Mouse (Mus musculus) midbrain, embryonic 16.5 days (tissue): ENCODE data around the gene Arhgef3. TPM values are rescaled to one million over a fixed set of nuclear protein-coding genes. Genes with fewer than 3 reads are reported as not detected.

Experiments used
- ATAC-seq: fragments of 200-750 bp; cut with Nextera tagmentation; 2 replicates; pipeline ENCODE4 v1.8.0; 2017; ENCODE audit warnings: moderate TSS enrichment
- H3K27ac ChIP-seq: fragments of 300-500 bp; sonication (generic); 2 replicates; pipeline ENCODE4 v1.5.1; 2014; ENCODE audit warnings: mild to moderate bottlenecking, low read length, mixed read lengths
- H3K27me3 ChIP-seq: fragments of 300-500 bp; sonication (generic); 2 replicates; pipeline ENCODE4 v1.6.1; 2014; ENCODE audit warnings: low read depth, low read length, mixed read lengths; ENCODE audit not compliant: control insufficient read depth, insufficient read depth
- H3K36me3 ChIP-seq: fragments of 300-500 bp; sonication (generic); 2 replicates; pipeline ENCODE4 v1.6.1; 2014; ENCODE audit warnings: mild to moderate bottlenecking, low read length, moderate library complexity, mixed read lengths; ENCODE audit not compliant: control insufficient read depth, insufficient read depth
- H3K4me1 ChIP-seq: fragments of 300-500 bp; sonication (generic); 2 replicates; pipeline ENCODE4 v1.6.1; 2014; ENCODE audit warnings: mild to moderate bottlenecking, low read length, mixed read lengths; ENCODE audit not compliant: control insufficient read depth, insufficient read depth
- H3K4me2 ChIP-seq: fragments of 300-500 bp; sonication (generic); 2 replicates; pipeline ENCODE4 v1.6.1; 2014; ENCODE audit warnings: mild to moderate bottlenecking, low read length, mixed read lengths
- H3K4me3 ChIP-seq: fragments of 300-500 bp; sonication (generic); 2 replicates; pipeline ENCODE4 v1.5.1; 2014; ENCODE audit warnings: low read depth, mild to moderate bottlenecking, low read length, moderate library complexity, mixed read lengths
- H3K9ac ChIP-seq: fragments of 300-500 bp; sonication (generic); 2 replicates; pipeline ENCODE4 v1.6.1; 2014; ENCODE audit warnings: low read depth, low read length, mixed read lengths
- H3K9me3 ChIP-seq: fragments of 300-500 bp; sonication (generic); replicated peaks from 2 replicates; pipeline ENCODE4 v1.6.1; 2014; ENCODE audit warnings: mild to moderate bottlenecking, low read length, mixed read lengths; ENCODE audit not compliant: control insufficient read depth, poor library complexity, severe bottlenecking
- WGBS: fragments of 180-500 bp; shearing (Covaris S2); extraction: QIAGEN DNeasy Blood & Tissue Kit; methylation state at CpG from one replicate; pipeline ENCODE4 v1.1.7; 2014; 5-methylcytosine and 5-hydroxymethylcytosine counted together
- polyA plus RNA-seq: library from polyadenylated mRNA; unstranded; fragments of >200 nt; fragmentation: Nextera tagmentation; extraction: Ambion mirVana; gene quantifications from 2 replicates; pipeline ENCODE4 v1.2.1, GENCODE M21; 2015

Arhgef3 gene
- polyA plus RNA-seq, 1 experiment from 2014 or later: 10.8 TPM

DNA sequence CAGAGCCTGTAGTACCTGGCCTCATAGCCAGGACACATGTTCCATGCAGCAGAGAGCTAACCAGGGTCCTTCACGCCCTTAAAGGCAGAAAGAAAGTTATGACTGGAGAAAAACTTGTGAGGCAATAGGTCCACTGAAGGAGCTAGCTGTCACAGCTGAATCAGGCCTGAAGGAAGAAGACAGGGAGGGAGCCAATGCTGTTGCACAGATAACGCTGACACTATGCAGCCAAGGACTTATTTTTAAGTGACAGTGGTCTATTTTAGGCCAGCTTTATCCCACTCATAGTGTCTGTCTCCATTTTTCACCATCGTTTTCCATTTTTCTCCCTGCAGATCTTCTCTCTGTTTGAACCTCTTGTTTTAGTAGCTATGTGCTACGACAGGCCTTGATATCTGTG lies 207.3 kb downstream of the Arhgef3 start:
- no peaks in the 10 kb centered on the region for H3K4me1 ChIP-seq
- no peak overlapping the region for H3K9ac ChIP-seq
- no peak overlapping the region for H3K4me2 ChIP-seq
- 91% methylated on average over 4 of the region's 4 CpGs for WGBS
- no peaks in the 10 kb centered on the region for H3K9me3 ChIP-seq
- H3K27ac ChIP-seq: no peak overlapping the region
- no peak overlapping the region for H3K4me3 ChIP-seq
- H3K36me3 ChIP-seq: no peaks in the 10 kb centered on the region
- ATAC-seq: no peak
- no peaks in the 10 kb centered on the region for H3K27me3 ChIP-seq

DNA sequence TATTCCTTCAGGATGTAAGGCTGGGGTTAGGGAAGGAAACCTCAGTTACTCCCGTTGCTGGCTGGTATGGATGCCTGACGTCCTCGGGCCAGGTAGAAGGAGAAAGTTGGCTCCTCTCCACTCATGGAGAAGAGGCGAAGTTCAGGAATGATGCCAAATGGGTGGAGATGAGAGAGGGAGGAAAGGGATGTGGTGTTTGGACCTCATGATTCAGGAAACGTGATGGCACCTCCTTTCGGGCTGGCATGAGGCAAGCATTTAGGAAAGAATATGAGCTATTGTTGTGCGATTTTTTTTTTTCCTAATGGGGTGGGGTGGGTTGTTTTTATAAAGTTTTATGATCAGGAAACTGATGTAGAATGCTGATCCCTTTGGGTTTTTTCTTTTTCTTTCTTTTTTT lies 210.0 kb downstream of the Arhgef3 start:
- Histone ChIP-seq H3K4me2 (no peak overlapping the region), H3K27ac (no peak overlapping the region), H3K27me3 (no peaks in the 10 kb centered on the region), H3K9ac (no peak overlapping the region), H3K4me1 (no peaks in the 10 kb centered on the region), H3K4me3 (no peak overlapping the region), H3K36me3 (no peaks in the 10 kb centered on the region), H3K9me3 (no peaks in the 10 kb centered on the region)
- ATAC-seq: no peak
- WGBS: 82% methylated on average over 7 of the region's 7 CpGs

DNA sequence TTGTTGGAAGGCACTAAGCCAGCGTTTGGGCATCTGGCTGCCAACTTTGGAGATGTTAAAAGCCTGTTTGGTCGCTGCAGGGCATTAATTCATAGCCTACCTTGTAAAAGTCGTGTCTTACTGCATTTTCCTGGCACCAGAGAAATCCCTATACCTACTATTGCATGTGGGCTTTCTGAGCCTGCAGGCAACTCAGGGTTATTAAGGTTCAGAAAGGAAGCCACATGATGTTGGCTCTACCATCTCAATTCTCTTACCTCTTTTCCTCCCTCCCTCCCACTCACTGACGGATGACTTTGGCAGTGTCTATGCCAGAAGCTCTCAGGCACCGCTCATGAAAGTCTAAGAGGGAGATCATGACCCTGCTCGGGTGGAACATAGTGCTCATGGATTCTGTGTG lies 210.8 kb downstream of the Arhgef3 start:
- no peaks in the 10 kb centered on the region for H3K27me3 ChIP-seq
- H3K36me3 ChIP-seq: no peaks in the 10 kb centered on the region
- no peak overlapping the region for H3K27ac ChIP-seq
- no peak for ATAC-seq
- no peak overlapping the region for H3K4me2 ChIP-seq
- H3K4me1 ChIP-seq: no peaks in the 10 kb centered on the region
- 77% methylated on average over 6 of the region's 6 CpGs for WGBS
- H3K9ac ChIP-seq: no peak overlapping the region
- H3K9me3 ChIP-seq: no peaks in the 10 kb centered on the region
- no peak overlapping the region for H3K4me3 ChIP-seq

DNA sequence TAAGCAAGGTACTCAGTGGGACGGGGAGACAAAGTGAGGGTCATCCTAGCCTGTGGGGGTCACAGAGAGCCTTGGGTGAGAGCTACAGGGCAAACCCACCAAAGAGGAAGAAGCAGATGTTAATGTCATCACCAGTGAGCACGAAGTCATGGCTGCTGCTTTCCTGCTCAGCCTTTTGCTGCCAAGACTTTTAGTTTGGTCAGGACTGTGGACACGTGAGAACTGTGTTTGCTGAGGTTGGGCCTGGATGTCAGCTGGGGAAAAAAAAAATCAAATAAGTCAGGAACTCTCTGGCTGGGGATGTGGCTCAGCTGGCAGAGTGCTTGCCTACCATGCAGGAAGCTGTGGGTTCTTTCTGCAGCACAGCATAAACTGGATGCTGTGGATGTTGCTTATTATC lies 213.2 kb downstream of the Arhgef3 start:
- no peak overlapping the region for H3K27ac ChIP-seq
- H3K4me1 ChIP-seq: no peaks in the 10 kb centered on the region
- H3K36me3 ChIP-seq: no peaks in the 10 kb centered on the region
- no peak overlapping the region for H3K4me2 ChIP-seq
- no peaks in the 10 kb centered on the region for H3K9me3 ChIP-seq
- no peak overlapping the region for H3K4me3 ChIP-seq
- ATAC-seq: no peak
- H3K27me3 ChIP-seq: no peaks in the 10 kb centered on the region
- WGBS: 79% methylated on average over 3 of the region's 3 CpGs
- no peak overlapping the region for H3K9ac ChIP-seq

DNA sequence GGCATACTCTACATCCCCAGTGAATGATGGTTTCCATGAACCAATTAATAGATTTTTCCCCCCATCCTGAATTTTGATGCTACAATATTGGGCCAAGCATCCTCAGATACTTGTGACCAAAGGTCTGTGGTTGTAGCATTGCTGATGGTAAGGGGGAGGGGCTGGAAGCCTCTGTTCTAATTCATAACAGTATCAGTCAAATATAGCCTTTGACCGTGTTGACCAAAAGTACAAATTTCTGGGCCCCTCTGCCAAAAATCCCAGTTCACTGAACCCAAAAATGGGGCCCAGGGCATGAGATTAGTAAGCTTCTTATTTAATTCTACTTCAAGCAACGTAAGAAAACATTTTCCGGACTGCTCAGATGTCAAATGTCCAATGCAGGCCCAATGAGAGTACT lies 214.3 kb downstream of the Arhgef3 start:
- 90% methylated on average over 3 of the region's 3 CpGs for WGBS
- H3K27me3 ChIP-seq: no peaks in the 10 kb centered on the region

DNA sequence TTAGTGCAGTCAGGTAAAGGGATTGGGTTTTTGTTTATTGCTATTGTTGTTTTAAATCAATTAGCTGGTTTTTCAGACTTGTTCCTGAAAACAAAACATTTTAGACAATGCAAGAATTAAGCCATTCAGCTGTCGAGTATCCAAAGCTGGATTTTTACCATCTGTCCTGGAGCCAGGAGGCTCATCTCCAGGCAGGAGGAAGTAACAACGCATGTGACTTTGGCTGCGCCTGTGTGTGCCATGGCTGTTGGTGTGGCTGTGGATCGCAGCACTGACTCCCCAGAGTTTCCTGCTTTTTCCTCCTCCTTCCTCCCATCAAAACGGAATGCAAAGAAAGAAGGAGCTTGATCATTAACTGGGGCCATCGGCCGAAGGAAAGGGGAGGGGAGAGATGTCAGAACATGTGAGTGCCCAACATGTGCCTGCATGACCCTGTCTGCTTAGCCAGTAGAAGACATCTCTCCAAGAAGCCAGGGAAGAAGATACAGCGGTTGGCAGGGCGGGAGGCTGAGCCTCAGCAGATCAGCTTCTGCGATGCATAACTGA lies 216.9 kb downstream of the Arhgef3 start:
- H3K27ac ChIP-seq: no peak overlapping the region
- no peak for ATAC-seq
- 67% methylated on average over 10 of the region's 10 CpGs for WGBS
- no peaks in the 10 kb centered on the region; the same call in 1 of the 2 replicates for H3K27me3 ChIP-seq
- no peaks in the 10 kb centered on the region for H3K36me3 ChIP-seq
- H3K9me3 ChIP-seq: no peaks in the 10 kb centered on the region
- no peak overlapping the region for H3K9ac ChIP-seq
- no peak overlapping the region for H3K4me3 ChIP-seq
- no peak overlapping the region for H3K4me2 ChIP-seq
- peaks cover 7% of the 10 kb centered on the region; the same call in 1 of the 2 replicates for H3K4me1 ChIP-seq

More for the DNA sequence above, 214.3 kb downstream of the Arhgef3 start:
- Histone ChIP-seq H3K4me2 (no peak overlapping the region), H3K27ac (no peak overlapping the region), H3K4me3 (no peak overlapping the region), H3K36me3 (no peaks in the 10 kb centered on the region), H3K9me3 (no peaks in the 10 kb centered on the region), H3K4me1 (no peaks in the 10 kb centered on the region), H3K9ac (no peak overlapping the region)
- no peak for ATAC-seq

DNA sequence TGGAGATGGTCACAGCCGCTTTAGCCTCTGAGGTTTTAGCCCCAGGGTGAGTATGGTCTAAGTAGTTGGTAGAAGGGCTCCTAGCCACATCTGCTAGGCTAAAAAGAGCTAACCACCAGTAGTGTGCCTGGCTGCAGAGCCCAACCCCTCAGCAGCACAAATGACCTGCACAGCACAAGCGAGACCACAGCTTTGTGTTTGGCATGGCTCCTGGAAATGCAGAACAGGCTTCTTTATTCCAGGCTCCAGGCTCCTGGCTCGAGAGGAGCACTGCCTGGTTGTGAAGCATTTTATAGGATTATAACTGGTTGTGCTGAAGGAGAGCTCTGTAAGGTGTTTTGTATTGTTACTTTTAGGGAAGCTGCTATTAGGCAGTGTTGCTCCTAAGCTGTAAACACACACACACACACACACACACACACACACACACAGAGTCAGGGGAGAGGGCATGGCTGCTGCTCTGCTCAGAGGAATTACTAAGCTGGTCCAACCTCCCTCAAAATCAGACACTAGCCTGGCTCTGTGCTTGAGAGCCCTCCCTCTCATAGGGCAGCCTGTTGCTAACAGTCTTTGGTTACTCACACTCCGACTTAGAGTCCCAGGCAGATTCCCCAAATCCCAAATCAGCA lies 217.8 kb downstream of the Arhgef3 start:
- H3K9me3 ChIP-seq: no peaks in the 10 kb centered on the region
- no peak overlapping the region for H3K27ac ChIP-seq
- no peaks in the 10 kb centered on the region for H3K36me3 ChIP-seq
- peak; percentile 22; the same call in 1 of the 2 replicates for ATAC-seq
- peaks cover 7% of the 10 kb centered on the region for H3K27me3 ChIP-seq
- peaks cover 7% of the 10 kb centered on the region; the same call in 1 of the 2 replicates for H3K4me1 ChIP-seq
- no peak overlapping the region for H3K4me3 ChIP-seq
- 41% methylated on average over 4 of the region's 4 CpGs for WGBS
- H3K4me2 ChIP-seq: no peak overlapping the region
- no peak overlapping the region for H3K9ac ChIP-seq

DNA sequence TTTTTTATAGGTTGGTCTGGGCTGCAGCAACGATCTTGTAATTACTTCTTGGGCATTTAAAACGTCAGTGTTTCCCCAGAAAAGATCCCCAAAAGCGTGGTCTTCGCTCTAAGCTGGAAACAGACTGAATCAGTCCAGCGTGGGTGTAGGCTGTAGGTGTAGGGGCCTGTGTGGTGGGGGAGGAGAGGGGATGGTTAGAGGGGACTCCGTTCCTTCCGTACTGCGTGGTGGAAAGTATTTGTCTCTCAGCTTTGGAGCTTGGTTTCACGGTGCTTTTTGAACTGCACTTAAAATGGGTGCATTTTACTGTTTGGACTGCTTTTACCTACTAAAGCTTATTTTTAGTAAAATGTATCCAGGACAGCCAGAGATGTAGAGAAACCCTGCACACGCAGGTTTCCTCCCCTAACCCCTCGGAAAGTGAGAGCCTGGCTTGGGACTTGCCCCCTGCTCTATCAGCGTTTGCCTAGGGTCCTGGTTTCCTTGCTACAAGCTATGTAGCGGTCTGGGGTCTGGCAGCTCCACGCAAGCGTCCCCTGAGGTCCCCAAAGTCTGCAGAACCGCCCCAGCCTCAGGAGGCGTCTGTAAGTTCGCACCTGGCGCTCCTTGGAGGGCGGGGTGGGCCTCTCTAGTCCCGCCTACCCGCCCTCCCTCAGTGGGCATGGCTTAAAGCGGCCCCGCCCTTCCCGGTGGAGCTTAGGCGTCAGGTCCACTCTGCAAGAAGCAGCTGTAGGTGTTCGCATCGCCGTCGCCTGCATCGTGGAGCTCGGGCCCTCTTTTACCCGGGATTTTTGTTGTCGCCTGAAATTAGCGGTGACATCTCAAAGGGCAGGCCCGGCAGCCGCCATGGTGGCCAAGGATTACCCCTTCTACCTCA lies 220.9 kb downstream of the Arhgef3 start:
- peak overlapping the region; percentile 74 for H3K9ac ChIP-seq
- no peaks in the 10 kb centered on the region for H3K36me3 ChIP-seq
- peak; percentile 95 for ATAC-seq
- H3K27ac ChIP-seq: no peak overlapping the region
- peak overlapping the region; percentile 63 for H3K4me3 ChIP-seq
- WGBS: 4% methylated on average over 37 of the region's 37 CpGs
- H3K27me3 ChIP-seq: peaks cover 8% of the 10 kb centered on the region
- peaks cover 7% of the 10 kb centered on the region; the same call in 1 of the 2 replicates for H3K4me1 ChIP-seq
- no peaks in the 10 kb centered on the region for H3K9me3 ChIP-seq
- H3K4me2 ChIP-seq: peak overlapping the region; percentile 93
